Mouse (Mus musculus) urinary bladder, postnatal 36 days (tissue): Measurements from ENCODE around the gene Btbd11.

Source experiments
- DNase-seq, 2 experiments: peaks; one replicate each; pipeline ENCODE4 v3.0.0; 2022; ENCODE audit warnings: low spot score in 2 of 2, mixed read lengths in 1 of 2

Gene Btbd11

DNA sequence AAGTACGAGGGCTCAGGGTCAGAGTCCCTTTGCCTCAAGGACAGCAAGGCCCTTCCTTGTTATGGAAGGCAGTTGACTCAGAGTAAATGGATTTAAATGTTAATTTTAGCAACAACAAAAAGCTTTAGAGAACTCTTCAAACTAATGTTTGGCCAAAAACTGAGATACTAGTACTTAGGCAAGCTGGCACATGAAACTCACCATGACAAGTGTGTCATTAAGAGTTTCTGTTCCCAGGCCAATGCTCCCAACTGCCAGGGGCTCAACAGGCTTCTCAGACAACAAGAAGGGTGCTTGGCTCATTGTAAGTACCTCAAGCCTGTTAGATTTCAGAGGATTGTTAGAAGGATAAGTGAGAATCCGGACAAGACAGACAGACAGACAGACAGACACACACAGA lies 204.7 kb downstream of the Btbd11 start:
- no peak for DNase-seq

DNA sequence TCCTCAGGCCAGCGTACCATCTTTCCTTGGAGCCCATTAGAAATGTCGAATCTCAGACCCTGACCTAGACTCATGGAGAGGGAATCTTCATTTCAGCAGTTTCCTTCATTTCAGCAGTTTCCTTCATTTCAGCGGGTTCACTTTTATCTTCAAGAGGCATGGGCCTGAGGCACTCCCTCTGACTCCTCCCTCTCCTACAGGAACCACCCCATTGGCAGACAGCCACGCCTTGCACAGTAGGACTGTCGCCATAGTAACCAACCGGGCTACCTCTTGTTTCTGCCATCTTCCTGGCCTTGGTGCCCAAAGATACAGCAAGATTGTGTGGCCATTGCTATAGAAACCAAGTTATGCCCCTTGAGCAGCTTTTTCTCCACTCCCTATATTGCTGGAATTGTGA lies 205.4 kb downstream of the Btbd11 start:
- no peak for DNase-seq

DNA sequence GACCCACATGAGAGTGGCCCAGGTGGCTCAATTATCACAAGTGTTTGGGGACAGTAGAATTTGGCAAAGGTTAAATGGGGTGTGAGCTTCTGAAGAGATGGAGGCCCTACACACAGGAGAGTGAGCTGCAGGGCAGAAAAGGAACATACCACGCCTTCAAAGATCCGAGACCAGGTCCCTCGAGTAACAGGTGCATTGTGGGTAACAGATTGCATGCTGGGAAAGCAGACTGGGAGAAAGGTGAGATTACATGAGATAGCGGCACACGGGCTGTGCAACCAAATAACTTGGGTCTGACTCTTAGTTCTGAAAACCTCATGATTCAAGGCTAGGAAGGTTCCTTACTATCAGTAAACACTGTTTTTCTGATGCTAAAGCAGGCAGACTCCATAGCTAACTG lies 209.7 kb downstream of the Btbd11 start:
- no peak for DNase-seq

DNA sequence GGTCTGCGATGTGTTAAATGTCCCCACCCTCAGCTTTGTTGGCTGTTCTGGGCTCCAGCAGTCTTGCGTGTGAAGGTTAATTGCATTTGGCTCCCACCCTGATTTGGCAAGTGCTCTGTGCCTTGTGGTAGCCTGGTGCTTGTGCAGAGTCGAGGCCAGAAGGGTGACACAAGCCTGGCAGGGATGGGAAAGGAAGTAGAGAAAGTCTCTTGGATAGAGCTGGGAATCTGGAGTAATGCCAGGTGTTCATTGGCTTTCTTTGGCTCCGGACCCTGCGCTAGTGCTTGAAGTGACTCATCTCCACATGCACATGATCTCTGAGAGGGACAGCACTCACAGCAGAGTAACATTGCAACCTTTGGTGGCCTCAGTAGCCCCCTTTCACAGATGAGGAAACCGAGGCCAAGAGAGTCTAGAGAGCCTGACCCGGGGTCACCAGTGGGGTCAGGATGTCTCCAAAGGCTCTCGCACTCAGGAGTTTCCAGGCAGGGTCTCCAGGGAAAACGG lies 211.5 kb downstream of the Btbd11 start:
- peak; percentile 21 to 34 for DNase-seq

DNA sequence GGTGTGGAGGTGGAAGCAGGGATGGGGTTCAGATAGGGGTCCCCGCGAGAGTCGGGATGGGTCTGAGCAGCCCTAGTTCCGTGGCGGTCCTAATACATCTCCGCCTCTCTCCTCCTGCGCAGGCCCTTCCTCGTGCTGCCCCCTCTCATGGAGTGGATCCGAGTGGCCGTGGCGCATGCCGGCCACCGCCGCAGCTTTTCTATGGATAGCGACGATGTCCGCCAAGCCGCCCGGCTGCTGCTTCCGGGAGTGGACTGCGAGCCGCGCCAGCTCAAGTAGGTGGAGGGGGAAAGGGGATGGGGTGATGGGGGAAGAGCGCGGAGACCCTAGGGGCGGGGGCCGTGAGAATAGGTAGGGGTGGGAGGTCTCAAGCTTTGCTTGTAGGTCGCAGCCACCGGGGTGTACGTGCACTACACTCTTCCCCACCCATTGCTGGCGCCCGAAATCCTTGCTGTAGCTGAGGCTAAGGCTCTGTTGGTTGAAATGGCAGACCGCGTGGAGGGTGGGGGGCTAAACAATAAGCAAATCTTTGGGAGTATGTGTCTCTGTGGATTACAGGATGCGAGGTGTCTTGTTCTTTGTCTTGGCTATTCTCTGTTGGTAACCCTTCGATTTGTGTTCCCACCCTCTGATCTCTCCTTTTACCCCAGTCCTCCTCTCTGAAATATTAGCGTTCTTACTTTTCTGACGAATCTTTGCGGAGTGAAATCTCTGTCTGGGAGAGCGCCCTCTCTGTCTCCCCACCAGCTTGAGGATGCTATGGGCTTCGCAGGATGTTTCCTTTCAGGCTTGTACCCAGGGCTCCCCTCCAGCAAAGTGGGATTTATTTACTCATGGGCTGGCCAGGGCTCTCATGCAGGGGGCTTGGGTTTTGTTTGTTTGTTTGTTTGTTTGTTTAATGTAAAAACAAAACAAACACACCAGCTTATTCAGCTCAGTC lies 212.3 kb downstream of the Btbd11 start:
- DNase-seq = peak in 1 of 2 experiments; percentile 13

DNA sequence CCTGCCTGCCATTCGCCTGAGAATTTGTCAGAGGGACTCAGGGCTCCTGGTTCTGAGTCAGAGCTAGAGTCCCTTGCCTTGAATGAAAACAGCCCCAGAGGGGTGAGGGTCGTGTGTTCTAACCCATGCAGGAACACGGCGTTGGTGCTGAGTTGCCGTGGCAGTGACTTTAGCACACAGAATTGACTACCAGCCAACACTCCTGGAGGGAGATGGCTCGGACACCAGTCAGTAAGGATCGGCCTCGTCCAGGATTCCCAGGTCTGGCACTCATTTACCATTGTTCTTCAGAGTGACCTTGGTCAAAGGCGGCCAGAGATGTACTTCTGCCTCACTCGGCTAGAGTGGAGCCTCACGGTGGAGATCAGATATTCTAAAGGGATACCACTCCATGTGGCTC lies 215.9 kb downstream of the Btbd11 start:
- no peak for DNase-seq

DNA sequence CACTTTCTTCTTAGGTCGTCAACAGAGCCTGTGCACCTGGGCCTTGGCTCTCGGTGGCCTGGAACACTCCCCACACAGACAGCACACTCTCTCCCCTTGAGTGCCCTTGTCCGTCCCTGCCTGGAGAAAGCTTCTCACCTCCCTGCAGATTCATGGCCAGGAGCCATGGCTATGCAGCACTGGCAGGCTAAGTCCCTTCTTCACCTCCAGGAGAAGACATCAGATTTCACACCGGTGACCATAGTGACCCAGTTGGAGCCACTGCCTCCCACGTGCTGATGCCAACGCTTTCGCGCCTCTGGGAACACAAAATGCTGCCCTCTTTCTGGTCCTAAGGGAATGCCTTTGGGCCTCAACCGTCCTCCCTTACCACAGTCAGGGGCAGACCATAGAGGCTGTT lies 217.9 kb downstream of the Btbd11 start:
- DNase-seq = no peak

DNA sequence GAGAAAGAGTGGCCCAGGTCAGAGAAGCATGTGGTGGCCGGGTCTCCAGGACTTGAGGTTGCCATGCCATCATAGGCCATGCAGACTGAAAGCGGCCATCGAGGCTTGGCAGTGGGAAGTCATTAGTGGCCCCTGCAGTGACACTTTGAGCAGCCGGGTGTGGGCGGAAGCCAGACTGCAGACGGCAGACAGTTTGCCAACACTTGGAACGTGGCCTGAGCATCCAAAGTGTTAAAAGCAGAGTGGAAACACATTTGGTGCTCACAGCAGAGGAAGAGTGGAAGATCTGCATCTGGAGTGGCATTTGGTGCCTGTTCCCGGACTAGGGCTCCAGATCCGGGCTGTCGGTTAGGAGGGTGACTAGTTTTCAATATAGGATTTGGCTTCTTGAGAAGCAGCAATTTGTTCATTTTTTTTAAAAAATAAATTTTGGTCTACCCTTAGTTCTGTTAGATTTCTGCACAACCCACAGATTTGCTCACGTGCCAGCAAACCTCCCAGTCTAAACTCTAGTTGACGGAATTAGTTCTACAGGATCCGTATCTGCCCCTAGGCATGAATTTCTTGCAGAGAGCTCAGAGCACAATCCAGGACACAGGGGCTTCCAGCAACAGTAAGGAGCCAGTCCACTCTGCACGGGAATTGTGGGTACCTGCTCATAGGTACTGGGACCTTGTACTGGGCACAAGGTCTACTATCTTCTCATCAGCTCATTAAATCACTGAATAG lies 222.1 kb downstream of the Btbd11 start:
- DNase-seq = no peak

DNA sequence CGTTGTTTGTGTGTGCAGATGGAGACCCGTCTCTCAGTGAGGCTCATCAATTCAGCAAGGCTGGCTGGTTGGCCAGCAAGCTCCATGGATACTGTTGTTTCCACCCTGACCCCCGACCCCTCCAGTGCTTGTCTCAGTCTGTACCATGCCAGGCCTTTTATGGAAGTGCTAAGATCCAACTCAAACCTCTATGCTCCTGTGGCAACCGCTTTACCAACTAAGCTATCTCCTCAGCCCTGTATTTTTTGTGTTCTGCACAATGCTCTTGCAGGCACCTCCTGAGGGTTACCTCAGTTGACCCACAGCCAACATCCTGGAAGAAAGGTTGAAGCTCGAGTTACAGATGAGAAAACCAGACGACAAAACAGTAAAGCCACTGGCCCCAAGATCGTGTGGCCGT lies 230.5 kb downstream of the Btbd11 start:
- DNase-seq = no peak

DNA sequence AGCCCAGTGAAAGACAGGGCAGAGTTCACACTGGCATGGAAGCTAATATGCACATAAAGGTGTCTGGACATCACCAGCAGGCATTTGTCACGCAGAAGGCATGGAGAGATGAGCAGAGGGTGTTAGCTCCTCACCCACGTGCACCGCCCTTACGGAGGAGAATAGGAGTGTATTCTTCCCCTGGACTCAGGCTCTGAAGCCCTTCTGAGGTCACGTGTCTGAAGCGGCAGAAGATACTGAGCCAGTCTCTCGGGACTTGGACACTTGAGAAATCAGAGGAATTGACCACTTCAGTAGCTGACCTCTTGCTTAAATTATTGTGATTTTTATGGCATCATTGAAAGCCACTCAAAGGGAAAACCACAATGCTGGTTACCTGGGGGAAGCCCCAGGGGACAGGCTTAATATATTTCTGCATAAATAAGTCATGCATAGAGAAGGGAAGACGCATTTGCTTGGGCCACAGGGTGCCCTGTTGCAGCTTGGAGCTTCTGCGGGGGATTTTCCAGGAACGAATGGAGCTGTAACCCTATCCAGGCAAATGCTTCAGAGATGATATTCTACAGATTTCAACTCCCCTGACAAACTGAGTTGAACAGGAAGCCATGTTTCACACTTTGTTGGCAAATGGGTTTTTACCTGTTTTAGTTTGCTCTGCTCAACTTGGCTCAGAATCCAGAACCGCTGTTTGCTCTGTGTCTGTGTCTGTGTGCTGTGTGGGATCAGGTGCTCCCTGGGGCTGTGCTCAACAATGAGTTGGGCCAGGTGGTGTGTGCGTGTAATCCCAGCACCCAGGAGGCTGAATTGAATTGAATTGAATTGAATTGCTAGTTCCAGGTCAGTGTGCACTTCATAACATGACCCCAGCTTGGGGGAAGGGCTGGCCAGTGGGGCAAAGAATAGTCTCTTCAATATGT lies 231.1 kb downstream of the Btbd11 start:
- DNase-seq = no peak

DNA sequence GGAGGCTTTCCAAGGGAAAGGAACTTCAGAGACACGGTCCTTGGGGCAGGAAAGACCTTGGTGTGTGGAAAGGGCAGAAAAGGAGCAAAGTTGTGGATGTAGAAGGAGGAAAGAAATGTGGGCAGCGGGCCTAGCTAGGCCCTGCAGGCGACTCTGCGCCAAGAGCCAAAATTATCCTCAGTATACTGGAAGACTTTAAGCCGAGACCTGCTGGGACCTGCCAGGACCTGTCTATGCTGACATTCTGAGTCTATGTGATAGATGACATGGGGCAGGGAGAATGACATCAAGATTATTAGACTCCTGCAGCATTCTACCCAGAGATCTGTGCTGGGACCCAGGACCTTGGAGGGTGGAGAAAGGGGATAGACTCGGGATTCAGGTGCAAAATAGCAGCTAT lies 234.5 kb downstream of the Btbd11 start:
- peak in 1 of 2 experiments; percentile 15 for DNase-seq

DNA sequence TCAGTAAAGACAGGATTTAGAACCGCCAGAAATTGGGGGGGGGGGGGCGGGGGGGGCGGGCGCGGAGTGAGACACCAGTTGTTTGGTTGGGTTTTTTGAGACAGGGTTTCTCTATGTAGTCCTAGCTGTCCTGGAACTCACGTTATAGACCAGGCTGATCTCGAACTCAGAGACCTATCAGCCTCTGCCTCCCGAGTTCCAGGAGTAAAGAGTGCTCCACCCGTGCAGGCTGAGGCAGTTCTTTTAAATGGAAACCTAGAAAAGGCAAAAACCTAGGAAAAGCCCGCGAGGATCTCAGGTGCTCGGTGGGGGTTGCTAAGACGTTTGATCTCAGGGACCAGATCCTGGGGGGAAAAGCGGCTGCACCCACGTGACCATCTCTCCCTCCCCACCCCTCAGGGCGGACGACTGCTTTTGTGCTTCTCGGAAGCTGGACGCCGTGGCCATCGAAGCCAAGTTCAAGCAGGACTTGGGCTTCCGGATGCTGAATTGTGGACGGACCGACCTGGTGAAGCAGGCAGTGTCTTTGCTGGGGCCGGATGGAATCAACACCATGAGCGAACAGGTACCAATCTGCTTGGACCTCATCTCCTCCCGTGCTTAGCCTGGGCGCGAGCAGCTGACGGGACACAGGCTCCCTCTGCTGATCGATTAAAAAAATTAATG lies 238.0 kb downstream of the Btbd11 start:
- peak; percentile 41 to 52 for DNase-seq

DNA sequence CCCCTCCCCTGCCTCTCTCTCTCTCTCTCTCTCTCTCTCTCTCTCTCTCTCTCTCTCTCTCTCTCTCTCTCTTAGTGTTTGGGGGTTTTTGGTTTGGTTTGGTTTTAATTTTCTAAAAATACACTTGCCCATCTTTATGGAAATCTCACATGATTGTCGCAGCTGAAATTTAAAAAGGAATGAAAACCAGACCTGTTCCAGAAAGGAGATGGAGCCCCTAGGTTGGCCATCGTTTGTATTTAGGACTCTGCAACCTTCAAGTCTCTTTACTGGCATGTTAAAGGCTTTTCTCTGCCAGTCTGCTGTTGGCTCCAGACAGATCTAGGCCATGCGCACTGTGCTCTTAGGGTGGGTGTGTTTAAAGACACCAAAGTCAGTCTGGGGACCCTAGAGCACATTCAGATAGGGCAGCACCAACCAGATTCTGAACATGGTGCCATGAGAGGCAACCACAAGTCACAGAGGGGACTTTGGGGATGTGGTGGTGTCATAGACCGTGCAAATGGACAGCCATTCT lies 238.6 kb downstream of the Btbd11 start:
- DNase-seq = no peak

DNA sequence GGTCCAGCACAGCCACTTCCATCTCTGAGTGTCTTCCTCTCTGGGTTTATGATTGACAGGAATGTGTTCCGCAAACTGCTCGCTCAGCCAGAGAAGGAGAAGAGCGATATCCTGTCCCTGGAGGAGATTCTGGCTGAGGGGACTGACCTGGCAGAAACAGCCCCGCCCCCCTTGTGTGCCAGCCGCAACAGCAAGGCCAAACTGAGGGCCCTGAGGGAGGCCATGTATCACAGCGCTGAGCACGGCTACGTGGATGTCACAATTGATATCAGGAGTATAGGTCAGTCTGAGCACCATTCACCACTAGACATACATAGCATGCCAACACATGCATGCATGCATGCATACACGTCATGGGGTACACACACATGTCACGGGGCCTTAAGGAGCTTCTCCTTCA lies 245.4 kb downstream of the Btbd11 start:
- no peak for DNase-seq

DNA sequence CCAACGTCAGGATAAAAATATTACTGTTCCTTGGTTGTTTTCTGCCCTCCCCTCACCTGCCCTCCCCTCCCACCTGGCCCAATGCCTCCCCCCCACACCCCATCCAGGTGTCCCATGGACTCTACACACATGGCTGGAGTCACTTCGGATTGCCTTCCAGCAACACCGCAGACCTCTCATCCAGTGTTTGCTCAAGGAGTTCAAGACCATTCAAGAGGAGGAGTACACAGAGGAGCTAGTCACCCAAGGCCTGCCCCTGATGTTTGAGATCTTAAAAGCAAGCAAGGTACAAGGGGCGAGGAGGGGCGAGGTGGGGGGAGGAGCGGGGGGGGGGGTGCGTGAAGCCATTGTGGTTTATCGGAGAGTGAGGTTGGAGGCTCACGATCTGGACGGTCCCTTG lies 247.0 kb downstream of the Btbd11 start:
- no peak for DNase-seq

DNA sequence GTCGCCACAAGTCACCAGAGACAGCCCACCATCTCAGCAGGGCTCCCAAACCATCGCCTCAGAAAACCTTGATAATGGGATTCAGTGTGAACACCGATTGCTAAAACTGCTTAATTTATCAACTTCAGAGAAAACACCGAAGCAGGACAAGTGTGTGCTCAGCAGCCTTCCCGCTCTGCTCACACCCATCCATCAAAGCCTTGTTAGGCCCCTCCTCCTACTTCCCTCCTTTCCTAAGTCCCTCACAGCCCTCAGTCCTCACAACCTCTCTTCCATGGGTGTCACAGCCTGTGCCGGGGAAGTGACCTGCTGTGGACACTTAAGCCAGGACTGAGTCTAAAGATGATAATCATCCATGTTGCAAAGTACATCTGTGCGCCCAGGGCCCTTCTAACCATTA lies 251.0 kb downstream of the Btbd11 start:
- no peak for DNase-seq

DNA sequence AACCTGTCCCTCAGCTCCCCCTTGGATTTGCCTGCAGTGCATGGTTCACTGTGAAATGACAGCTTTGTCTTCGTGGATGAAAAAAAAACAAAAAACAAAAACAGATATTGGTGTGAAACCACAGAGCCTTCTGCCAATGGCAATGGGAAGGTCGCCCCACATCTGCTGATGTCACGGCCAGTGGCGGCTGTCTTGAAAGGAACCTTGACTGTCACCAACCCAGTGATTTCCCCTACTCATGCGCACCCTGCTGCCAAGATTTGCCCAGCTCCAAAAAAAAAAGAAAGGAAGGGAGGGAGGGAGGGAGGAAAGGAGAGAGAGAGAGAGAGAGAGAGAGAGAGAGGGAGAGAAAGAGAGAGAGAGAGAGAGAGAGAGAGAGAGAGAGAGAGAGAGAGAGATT lies 251.5 kb downstream of the Btbd11 start:
- no peak for DNase-seq

DNA sequence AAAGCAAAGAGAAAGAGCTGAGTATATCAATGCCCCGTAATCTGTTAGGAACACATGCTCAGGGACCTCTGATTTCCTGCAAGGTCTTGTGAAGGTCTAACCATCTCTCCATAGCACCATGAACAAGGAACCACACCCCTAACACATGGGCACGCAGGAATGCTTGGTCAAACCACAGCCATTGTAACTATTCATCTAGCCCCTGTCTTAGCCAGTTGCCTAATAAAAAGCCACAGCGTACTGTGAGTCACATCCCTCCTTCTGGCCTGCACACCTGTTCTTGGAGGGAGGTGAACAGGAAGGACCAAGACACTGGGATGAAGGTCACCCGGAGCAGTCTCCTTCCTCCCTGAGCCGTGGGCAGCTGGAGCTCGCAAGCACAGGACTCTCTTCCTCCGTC lies 253.0 kb downstream of the Btbd11 start:
- no peak for DNase-seq

DNA sequence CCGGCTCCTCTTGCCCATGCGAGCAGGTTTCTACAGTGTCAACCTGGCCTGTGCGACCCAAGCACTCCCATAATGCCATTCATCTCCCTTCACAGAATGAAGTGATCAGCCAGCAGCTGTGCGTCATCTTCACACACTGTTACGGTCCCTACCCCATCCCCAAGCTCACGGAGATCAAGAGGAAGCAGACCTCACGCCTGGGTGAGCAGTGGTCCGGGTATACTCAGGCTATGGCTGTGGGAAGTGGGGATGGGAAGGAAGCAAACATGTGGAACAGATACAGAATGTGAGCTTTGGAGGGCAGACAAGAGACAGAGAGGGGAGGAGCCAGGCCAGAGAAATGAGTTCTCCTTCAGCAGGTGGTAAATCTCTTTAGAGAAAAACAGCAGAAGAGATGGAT lies 253.8 kb downstream of the Btbd11 start:
- no peak for DNase-seq

DNA sequence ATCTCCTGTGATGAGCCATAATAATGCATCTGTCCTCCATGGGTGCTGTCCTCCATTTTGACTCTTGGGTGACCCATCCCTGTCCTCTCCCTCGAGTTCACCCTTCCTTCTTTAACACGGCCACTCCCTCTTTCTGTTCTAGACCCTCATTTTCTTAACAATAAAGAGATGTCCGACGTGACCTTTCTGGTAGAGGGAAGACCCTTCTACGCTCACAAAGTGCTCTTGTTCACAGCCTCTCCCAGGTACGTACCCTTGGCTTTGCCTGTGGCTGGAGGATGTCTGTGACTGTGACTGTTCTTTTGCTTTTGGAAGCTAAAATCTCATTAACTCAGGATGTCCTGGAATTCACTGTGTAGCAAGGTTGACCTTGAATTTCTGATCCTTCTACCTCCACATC lies 258.7 kb downstream of the Btbd11 start:
- DNase-seq = no peak

DNA sequence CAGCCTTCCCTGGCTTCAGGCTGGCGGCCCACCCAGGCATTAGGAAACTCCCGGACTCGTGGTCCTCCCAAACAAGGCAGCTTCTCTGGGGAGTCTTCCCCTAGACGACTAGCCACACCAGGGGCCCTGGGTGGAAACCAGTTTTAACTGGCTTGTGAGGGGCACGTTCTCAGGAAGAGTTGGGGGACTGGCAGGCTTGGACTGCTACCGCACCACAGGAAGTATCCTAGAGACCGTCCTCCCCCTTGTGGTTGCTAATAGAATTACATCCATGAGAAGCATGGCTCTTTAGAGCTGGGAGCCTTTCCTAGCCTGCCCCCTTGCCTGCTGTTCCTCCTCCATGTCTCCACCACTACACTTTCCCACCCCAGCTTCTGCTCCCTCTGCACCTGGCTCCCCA lies 265.1 kb downstream of the Btbd11 start:
- DNase-seq = peak in 1 of 2 experiments; percentile 6
